Comparison of ENCODE assay signal across 8 mouse cellular contexts in genomic region chr16:92761968-92762521, GRCm38 (mm10).
DNase-seq lines count a peak whose midpoint lies in the region; ATAC-seq and TF ChIP-seq lines count a peak whose summit lies in the region.

No protein-coding gene starts in this region.

- intact Hi-C loops in left cerebral cortex, adult 2 months (cut with DNase I): no loop called here

- H3K4me2 ChIP-seq in embryonic facial prominence, embryonic 15.5 days (replicated peaks): 0 out of 2 replicates have a peak overlapping the region, but pooled peaks have one; percentile 19
- no peak overlapping the region for H3K4me2 ChIP-seq in midbrain, postnatal 0 days (ENCODE audit: low read depth, low read length, poor library complexity, severe bottlenecking)
- no peak overlapping the region for H3K4me2 ChIP-seq in intestine, postnatal 0 days (replicated peaks; ENCODE audit: low read depth)

- peaks cover 88% of the 10 kb centered on the region for H3K36me3 ChIP-seq in megakaryocyte, embryonic 14.5 days (replicated peaks; ENCODE audit: low read length)
- no peaks in the 10 kb centered on the region for H3K36me3 ChIP-seq in embryonic facial prominence, embryonic 15.5 days
- no peaks in the 10 kb centered on the region for H3K36me3 ChIP-seq in midbrain, postnatal 0 days (ENCODE audit: insufficient read depth, low read length)
- H3K36me3 ChIP-seq in intestine, postnatal 0 days (ENCODE audit: control insufficient read depth, insufficient read depth): no peaks in the 10 kb centered on the region

- ATAC-seq in frontal cortex, adult (ENCODE audit: low TSS enrichment): peak; percentile 70; the same call in 1 of the 2 replicates
- ATAC-seq in megakaryocyte, adult 5-6 weeks (ENCODE audit: poor library complexity, severe bottlenecking): no peak
- no peak for ATAC-seq in embryonic facial prominence, embryonic 15.5 days (ENCODE audit: insufficient number of reproducible peaks, low FRiP score, low TSS enrichment, low read depth)
- no peak for ATAC-seq in midbrain, postnatal 0 days (ENCODE audit: low FRiP score)
- no peak for ATAC-seq in intestine, postnatal 0 days

- DNase-seq in frontal cortex, postnatal 25 days (ENCODE audit: low spot score in 2 of 2): no peak
- peak; percentile 58 for DNase-seq in midbrain, postnatal 0 days (ENCODE audit: low spot score)
- DNase-seq in left cerebral cortex, adult 2 months (ENCODE audit: extremely low spot score in 1 of 2, low spot score in 2 of 2): no peak

- H3K27ac ChIP-seq in embryonic facial prominence, embryonic 15.5 days (replicated peaks): no peak overlapping the region
- H3K27ac ChIP-seq in midbrain, postnatal 0 days (ENCODE audit: low read depth, low read length): no peak overlapping the region
- no peak overlapping the region for H3K27ac ChIP-seq in intestine, postnatal 0 days (ENCODE audit: low read depth, low read length)
- no peak overlapping the region for H3K27ac ChIP-seq in left cerebral cortex, adult 2 months

- H3K27me3 ChIP-seq in megakaryocyte, embryonic 14.5 days (replicated peaks): no peaks in the 10 kb centered on the region
- no peaks in the 10 kb centered on the region for H3K27me3 ChIP-seq in embryonic facial prominence, embryonic 15.5 days
- no peaks in the 10 kb centered on the region for H3K27me3 ChIP-seq in midbrain, postnatal 0 days (ENCODE audit: insufficient read depth, low read length)
- no peaks in the 10 kb centered on the region for H3K27me3 ChIP-seq in intestine, postnatal 0 days (replicated peaks; ENCODE audit: control insufficient read depth, insufficient read depth, low read length)

- peak overlapping the region; percentile 71 for H3K4me3 ChIP-seq in megakaryocyte, embryonic 14.5 days (replicated peaks)
- H3K4me3 ChIP-seq in embryonic facial prominence, embryonic 15.5 days (replicated peaks): no peak overlapping the region
- no peak overlapping the region for H3K4me3 ChIP-seq in midbrain, postnatal 0 days (ENCODE audit: low read depth, low read length)
- no peak overlapping the region for H3K4me3 ChIP-seq in intestine, postnatal 0 days (ENCODE audit: low read depth, low read length)
- H3K4me3 ChIP-seq in left cerebral cortex, adult 2 months: no peak overlapping the region

- WGBS in embryonic facial prominence, embryonic 15.5 days: 21% methylated on average over 15 of the region's 15 CpGs
- 60% methylated on average over 15 of the region's 15 CpGs for WGBS in midbrain, postnatal 0 days
- 61% methylated on average over 15 of the region's 15 CpGs for WGBS in intestine, postnatal 0 days

- no peaks in the 10 kb centered on the region for H3K9me3 ChIP-seq in megakaryocyte, embryonic 14.5 days
- H3K9me3 ChIP-seq in embryonic facial prominence, embryonic 15.5 days (replicated peaks): no peaks in the 10 kb centered on the region
- no peaks in the 10 kb centered on the region for H3K9me3 ChIP-seq in midbrain, postnatal 0 days (ENCODE audit: low read length)
- H3K9me3 ChIP-seq in intestine, postnatal 0 days (ENCODE audit: control insufficient read depth): no peaks in the 10 kb centered on the region

- H3K4me1 ChIP-seq in megakaryocyte, embryonic 14.5 days: peaks cover 94% of the 10 kb centered on the region
- H3K4me1 ChIP-seq in embryonic facial prominence, embryonic 15.5 days: peaks cover 19% of the 10 kb centered on the region
- no peaks in the 10 kb centered on the region for H3K4me1 ChIP-seq in midbrain, postnatal 0 days (ENCODE audit: insufficient read depth, low read length)
- H3K4me1 ChIP-seq in intestine, postnatal 0 days (replicated peaks; ENCODE audit: control insufficient read depth, insufficient read depth, low read length): no peaks in the 10 kb centered on the region

- TF ChIP-seq CTCF in midbrain, postnatal 0 days (IDR thresholded peaks at IDR 0.05): no peak
- no peak for TF ChIP-seq CTCF in intestine, postnatal 0 days (IDR thresholded peaks at IDR 0.05; ENCODE audit: low read depth)
- TF ChIP-seq CTCF in left cerebral cortex, adult 2 months (IDR thresholded peaks at IDR 0.05): no peak

- H3K9ac ChIP-seq in embryonic facial prominence, embryonic 15.5 days: no peak overlapping the region
- H3K9ac ChIP-seq in midbrain, postnatal 0 days (replicated peaks; ENCODE audit: low read length, poor library complexity, severe bottlenecking): no peak overlapping the region
- no peak overlapping the region for H3K9ac ChIP-seq in intestine, postnatal 0 days (ENCODE audit: low read depth, low read length)
